Mouse (Mus musculus) CH12.LX (cell line): ENCODE measurements around the gene Eif3k.

ENCODE experiments used
- CTCF ChIP-seq, 2 experiments: IDR thresholded peaks in 1 of 2; conservative IDR thresholded peaks in 1 of 2; 2 replicates each; pipeline ENCODE4 v1.5.1; 2011 to 2012; ENCODE audit warnings: low read depth in 2 of 2, low read length in 2 of 2, improper control_type of control experiment in 1 of 2, inconsistent platforms in 1 of 2, mild to moderate bottlenecking in 1 of 2, moderate library complexity in 1 of 2
- E2F4 ChIP-seq: IDR thresholded peaks from 2 replicates; pipeline ENCODE4 v1.6.1; 2011; ENCODE audit warnings: low read depth, low read length, improper control_type of control experiment; ENCODE audit not compliant: insufficient replicate concordance
- EP300 ChIP-seq: IDR thresholded peaks from 2 replicates; pipeline ENCODE4 v1.6.1; 2011; ENCODE audit warnings: low read length, improper control_type of control experiment
- JUND ChIP-seq: conservative IDR thresholded peaks from 2 replicates; pipeline ENCODE4 v1.6.1; 2011; ENCODE audit warnings: low read depth, low read length, improper control_type of control experiment
- MAX ChIP-seq: IDR thresholded peaks from 2 replicates; pipeline ENCODE4 v1.6.1; 2011; ENCODE audit warnings: low read length, improper control_type of control experiment
- MAZ ChIP-seq: IDR thresholded peaks from 2 replicates; pipeline ENCODE4 v1.6.1; 2012; ENCODE audit warnings: low read depth, mild to moderate bottlenecking, inconsistent platforms, low read length, improper control_type of control experiment, moderate library complexity
- MEF2A ChIP-seq: IDR thresholded peaks from 2 replicates; pipeline ENCODE4 v1.6.1; 2014; ENCODE audit warnings: low read depth, mild to moderate bottlenecking, inconsistent platforms, low read length, improper control_type of control experiment, borderline replicate concordance
- MYC ChIP-seq: IDR thresholded peaks from 2 replicates; pipeline ENCODE4 v1.6.1; 2011; ENCODE audit warnings: low read depth, mild to moderate bottlenecking, improper control_type of control experiment, low read length
- NRF1 ChIP-seq: IDR thresholded peaks from 2 replicates; pipeline ENCODE4 v1.6.1; 2014; ENCODE audit warnings: low read depth, mild to moderate bottlenecking, inconsistent platforms, low read length, improper control_type of control experiment, moderate library complexity
- PAX5 ChIP-seq: IDR thresholded peaks from 2 replicates; pipeline ENCODE4 v1.6.1; 2012; ENCODE audit warnings: low read length, inconsistent platforms, mixed read lengths
- POLR2A ChIP-seq: IDR thresholded peaks from 2 replicates; pipeline ENCODE4 v1.6.1; 2011; ENCODE audit warnings: low read depth, mild to moderate bottlenecking, improper control_type of control experiment, low read length
- RAD21 ChIP-seq: IDR thresholded peaks from 2 replicates; pipeline ENCODE4 v1.6.1; 2011; ENCODE audit warnings: low read depth, mild to moderate bottlenecking, low read length, improper control_type of control experiment, moderate library complexity
- TCF12 ChIP-seq: IDR thresholded peaks from 2 replicates; pipeline ENCODE4 v1.6.1; 2014; ENCODE audit warnings: low read depth, mild to moderate bottlenecking, inconsistent platforms, low read length, improper control_type of control experiment
- ZNF384 ChIP-seq: IDR thresholded peaks from 2 replicates; pipeline ENCODE4 v1.6.1; 2012; ENCODE audit warnings: low read depth, low read length, improper control_type of control experiment, inconsistent platforms

DNA sequence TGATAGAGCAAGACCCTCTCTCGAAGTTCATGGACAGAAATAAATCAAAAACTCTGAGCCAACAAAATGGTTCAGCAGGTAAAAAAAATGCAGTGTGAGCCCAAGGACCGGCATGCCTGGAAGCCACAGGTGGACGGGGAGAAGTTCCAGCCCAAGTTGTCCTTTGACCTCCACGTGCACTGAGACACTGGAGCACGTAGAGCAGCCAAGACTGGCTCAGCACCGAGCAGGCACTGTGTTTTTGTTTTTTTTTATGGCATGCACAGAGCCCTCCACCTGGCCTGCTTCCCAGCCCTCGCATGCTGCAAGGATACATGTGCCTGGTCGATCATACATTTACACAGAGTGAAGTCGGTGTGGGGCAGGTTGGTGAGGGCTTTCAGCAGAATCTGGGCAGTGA, 4.1 kb downstream of the Eif3k start:
- no peak for TF ChIP-seq MEF2A
- TF ChIP-seq CTCF (conservative IDR thresholded peaks at IDR 0.05 in 1 of 2, IDR thresholded peaks at IDR 0.05 in 1 of 2; ENCODE audit: low read depth in 2 of 2, low read length in 2 of 2) = no peak
- TF ChIP-seq POLR2A = no peak
- TF ChIP-seq EP300 = no peak
- no peak for TF ChIP-seq E2F4
- TF ChIP-seq MYC = no peak
- TF ChIP-seq TCF12 = no peak
- TF ChIP-seq MAX = no peak
- no peak for TF ChIP-seq JUND
- TF ChIP-seq RAD21 = no peak
- TF ChIP-seq MAZ = no peak
- no peak for TF ChIP-seq ZNF384
- TF ChIP-seq NRF1 = no peak
- no peak for TF ChIP-seq PAX5
